Mouse (Mus musculus) cortical plate, adult 2 months (tissue): ENCODE data around the gene Gpr141. TPM values are rescaled to one million over a fixed set of nuclear protein-coding genes. Genes with fewer than 3 reads are reported as not detected.

Experiments
- H3K27ac ChIP-seq: fragments of 200-500 bp; 2 replicates; pipeline ENCODE4 v1.5.1; 2012; ENCODE audit warnings: low read length, control low read depth, inconsistent platforms; ENCODE audit not compliant: insufficient read depth
- H3K4me1 ChIP-seq: fragments of 200-500 bp; 2 replicates; pipeline ENCODE4 v1.6.1; 2011; ENCODE audit warnings: low read length; ENCODE audit not compliant: control insufficient read depth, insufficient read depth
- H3K4me3 ChIP-seq: fragments of 200-500 bp; 2 replicates; pipeline ENCODE4 v1.5.1; 2011; ENCODE audit warnings: mild to moderate bottlenecking, low read length, control low read depth; ENCODE audit not compliant: insufficient read depth
- CTCF ChIP-seq: fragments of 200-500 bp; IDR thresholded peaks from 2 replicates; pipeline ENCODE4 v1.5.1; 2011; ENCODE audit warnings: mild to moderate bottlenecking, control low read depth, low read length; ENCODE audit not compliant: insufficient read depth; ENCODE audit errors: extremely low read depth
- POLR2A ChIP-seq: fragments of 200-500 bp; IDR thresholded peaks from 2 replicates; pipeline ENCODE4 v1.6.1; 2011; ENCODE audit warnings: mild to moderate bottlenecking, low read length, control low read depth; ENCODE audit not compliant: insufficient read depth; ENCODE audit errors: extremely low read depth
- polyA plus RNA-seq: library from polyadenylated mRNA; depleted of rRNA; stranded (reverse); fragments of >200 nt; gene quantifications from 2 replicates; pipeline ENCODE4 v1.2.3, GENCODE M21; 2012; rRNA removed

Gpr141 gene
- not detected in 2 replicates for polyA plus RNA-seq

GRCm38 (mm10) chr13:19824071-19824470 lies at the start of gene Gpr141:
Gene Gpr141 (minus strand): TSS chr13:19824257.
- H3K27ac ChIP-seq: no peak within 1 kb of the TSS
- H3K4me3 ChIP-seq: no peak within 1 kb of the TSS
- no peaks in the 10 kb centered on the region for H3K4me1 ChIP-seq
- TF ChIP-seq CTCF: no peak

GRCm38 (mm10) chr13:19864241-19864640 lies 40.2 kb upstream of the Gpr141 start:
- no peaks in the 10 kb centered on the region for H3K4me1 ChIP-seq
- no peak overlapping the region for H3K4me3 ChIP-seq
- no peak for TF ChIP-seq POLR2A
- TF ChIP-seq CTCF: no peak
- no peak overlapping the region for H3K27ac ChIP-seq

- TF ChIP-seq CTCF (no peak), POLR2A (no peak)
- Histone ChIP-seq H3K27ac (no peak overlapping the region), H3K4me3 (no peak overlapping the region), H3K4me1 (no peaks in the 10 kb centered on the region)
Observed at GRCm38 (mm10) chr13:19854629-19855333, 30.7 kb upstream of the Gpr141 start.

GRCm38 (mm10) chr13:19854049-19854448 lies 30.0 kb upstream of the Gpr141 start:
- no peak overlapping the region for H3K27ac ChIP-seq
- no peaks in the 10 kb centered on the region for H3K4me1 ChIP-seq
- no peak overlapping the region for H3K4me3 ChIP-seq
- TF ChIP-seq CTCF: no peak
- no peak for TF ChIP-seq POLR2A

DNA sequence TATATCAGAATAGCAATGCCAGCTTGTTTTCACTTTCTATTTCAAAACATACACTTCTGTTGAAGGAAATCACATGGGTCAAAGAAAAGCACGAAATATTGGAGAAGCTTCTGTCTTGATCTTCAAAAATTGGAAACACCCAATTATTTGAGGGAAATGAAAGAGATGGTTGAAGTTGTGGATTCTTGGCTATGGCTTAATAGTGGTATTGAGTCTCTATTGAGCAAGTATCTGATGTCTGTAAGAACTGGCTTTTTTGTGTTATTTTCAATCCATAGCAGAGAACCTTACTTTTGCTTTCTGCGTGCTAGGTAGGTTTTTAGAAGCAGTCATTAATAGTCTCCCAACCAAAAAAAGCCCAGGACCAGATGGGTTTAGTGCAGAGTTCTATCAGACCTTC lies 19.4 kb upstream of the Gpr141 start:
- Histone ChIP-seq H3K27ac (no peak overlapping the region), H3K4me3 (no peak overlapping the region), H3K4me1 (no peaks in the 10 kb centered on the region)
- TF ChIP-seq CTCF (no peak), POLR2A (no peak)

DNA sequence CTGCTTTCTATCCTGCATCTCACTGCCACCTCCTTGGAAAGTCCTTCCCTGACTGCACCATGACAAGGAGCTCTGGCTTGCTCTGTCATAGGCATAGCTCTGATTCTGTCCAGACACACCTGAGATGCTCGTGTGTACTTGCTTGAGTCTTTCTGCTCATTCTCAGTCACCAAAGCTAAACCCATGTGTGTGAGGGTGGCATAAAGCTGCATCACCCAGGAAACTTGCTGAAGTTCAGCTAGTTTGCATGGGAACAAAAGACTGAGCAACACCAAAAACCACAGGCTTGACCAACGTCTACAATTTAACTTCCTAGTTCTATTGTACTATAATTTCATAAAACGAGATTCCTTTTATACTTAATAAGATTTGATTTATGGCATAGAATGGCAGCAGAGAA lies 18.6 kb upstream of the Gpr141 start:
- Histone ChIP-seq H3K4me1 (no peaks in the 10 kb centered on the region), H3K4me3 (no peak overlapping the region), H3K27ac (no peak overlapping the region)
- TF ChIP-seq POLR2A: no peak

GRCm38 (mm10) chr13:19841615-19842014 lies 17.6 kb upstream of the Gpr141 start:
- H3K27ac ChIP-seq: no peak overlapping the region
- H3K4me3 ChIP-seq: no peak overlapping the region
- TF ChIP-seq POLR2A (no peak), CTCF (no peak)
- no peaks in the 10 kb centered on the region for H3K4me1 ChIP-seq

DNA sequence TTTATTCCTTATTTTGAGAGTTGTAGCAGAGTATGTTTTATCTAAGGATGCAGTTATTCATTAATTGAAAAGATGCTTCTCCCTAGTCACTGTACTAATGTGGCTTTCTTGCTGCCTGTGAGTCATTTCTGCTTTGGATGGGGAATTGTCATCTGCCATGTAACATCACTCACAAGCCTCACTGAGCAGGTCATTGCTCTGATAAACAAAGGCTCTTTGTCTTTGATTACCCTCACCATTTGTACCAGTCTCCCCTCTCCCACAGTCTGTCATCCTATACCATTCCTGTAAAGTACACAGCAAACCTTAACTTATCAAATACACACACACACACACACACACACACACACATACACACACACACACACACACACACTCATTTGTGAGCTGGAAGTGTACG lies 16.1 kb upstream of the Gpr141 start:
- TF ChIP-seq POLR2A (no peak), CTCF (no peak)
- Histone ChIP-seq H3K4me3 (no peak overlapping the region), H3K4me1 (no peaks in the 10 kb centered on the region), H3K27ac (no peak overlapping the region)

DNA sequence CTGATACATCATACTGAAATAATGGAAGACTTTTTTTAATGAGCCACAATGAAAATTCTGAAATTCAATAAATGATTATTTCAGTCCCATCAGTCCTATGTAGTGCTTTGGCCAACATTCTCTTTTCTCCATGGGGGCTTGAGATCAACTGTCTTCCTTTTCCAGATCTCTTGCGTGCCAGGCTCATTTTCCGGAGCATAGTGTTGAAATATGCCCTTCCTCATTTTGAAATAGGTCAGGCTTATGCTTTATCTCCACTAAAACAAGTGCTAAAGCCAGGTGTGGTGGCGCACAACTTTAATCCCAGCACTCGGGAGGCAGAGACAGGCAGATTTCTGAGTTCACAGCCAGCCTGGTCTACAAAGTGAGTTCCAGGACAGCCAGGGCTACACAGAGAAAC lies 6.5 kb upstream of the Gpr141 start:
- Histone ChIP-seq H3K4me1 (no peaks in the 10 kb centered on the region), H3K27ac (no peak overlapping the region), H3K4me3 (no peak overlapping the region)
- TF ChIP-seq CTCF: no peak
- no peak for TF ChIP-seq POLR2A

DNA sequence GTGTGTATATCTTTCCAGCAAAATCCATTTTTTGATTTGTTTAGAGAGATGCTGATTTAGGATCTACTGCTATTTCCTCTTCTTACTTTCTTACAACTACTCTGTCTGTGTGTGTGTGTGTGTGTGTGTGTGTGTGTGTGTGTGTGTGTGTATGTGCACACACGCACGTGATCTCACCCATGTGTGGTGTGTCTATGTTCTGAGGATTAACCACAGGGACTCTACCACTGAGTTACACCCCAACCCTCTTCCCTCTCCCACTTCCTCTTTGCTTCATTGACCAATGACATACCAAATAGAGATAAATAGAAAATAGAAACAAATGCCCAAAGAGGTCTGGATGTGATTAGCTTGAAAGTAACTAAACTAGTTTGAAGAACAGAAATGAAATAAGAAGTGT lies 4.0 kb upstream of the Gpr141 start:
- Histone ChIP-seq H3K27ac (no peak overlapping the region), H3K4me3 (no peak overlapping the region), H3K4me1 (no peaks in the 10 kb centered on the region)
- TF ChIP-seq POLR2A (no peak), CTCF (no peak)

GRCm38 (mm10) chr13:19821639-19822038 lies 2.4 kb downstream of the Gpr141 start:
- TF ChIP-seq POLR2A (no peak), CTCF (no peak)
- Histone ChIP-seq H3K4me3 (no peak overlapping the region), H3K4me1 (no peaks in the 10 kb centered on the region), H3K27ac (no peak overlapping the region)

GRCm38 (mm10) chr13:19819926-19820325 lies 4.1 kb downstream of the Gpr141 start:
- Histone ChIP-seq H3K4me3 (no peak overlapping the region), H3K4me1 (no peaks in the 10 kb centered on the region), H3K27ac (no peak overlapping the region)
- TF ChIP-seq CTCF: no peak
- no peak for TF ChIP-seq POLR2A
